In the genomic region with DNA sequence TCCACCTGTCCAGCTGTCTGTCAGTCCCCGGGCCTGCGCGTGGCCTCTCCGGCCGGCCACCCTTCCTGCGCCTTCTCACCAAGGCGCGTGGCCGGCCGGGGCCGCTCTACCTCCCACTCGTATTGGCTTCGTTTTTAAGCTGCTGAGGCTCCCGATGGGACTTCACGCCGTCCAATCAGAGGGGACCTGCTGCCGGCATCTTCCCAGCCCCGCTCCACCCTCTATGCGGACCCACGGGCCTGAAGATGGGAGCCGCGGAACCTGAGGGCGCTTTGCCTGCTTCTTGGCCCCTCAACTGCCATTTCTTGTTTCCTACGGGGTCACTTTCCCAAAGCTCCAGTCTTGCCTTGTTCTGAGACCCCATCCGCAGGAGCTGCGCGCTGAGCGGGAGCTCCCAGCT, we compare ENCODE assay signal across 10 mouse cellular contexts. TPM values are rescaled to one million over a fixed set of nuclear protein-coding genes. Genes with fewer than 3 reads are reported as not detected.
DNase-seq lines count a peak whose midpoint lies in the region; ATAC-seq lines count a peak whose summit lies in the region.
"Had no signal": no experiment of that assay in that cellular context is flagged by ENCODE, and none has a peak within 500 bp of the region (broad histone marks: within the 10 kb centered on the region; RNA-seq: fewer than 3 reads in every experiment).

A gene (minus strand): TSS at position 108 of the 400 bp plus-strand sequence.

- H3K9ac ChIP-seq in heart, embryonic 14.5 days (ENCODE audit: low read length): no peak within 1 kb of the TSS
- no peak within 1 kb of the TSS for H3K9ac ChIP-seq in forebrain, embryonic 15.5 days (replicated peaks)

- no peak within 1 kb of the TSS for H3K27ac ChIP-seq in heart, embryonic 14.5 days (replicated peaks in 1 of 2; ENCODE audit: control insufficient read depth in 1 of 2, insufficient read depth in 1 of 2, low read depth in 2 of 2, low read length in 2 of 2)
- no peak within 1 kb of the TSS for H3K27ac ChIP-seq in forebrain, embryonic 15.5 days (replicated peaks)
- H3K27ac ChIP-seq in midbrain, embryonic 10.5 days (replicated peaks): no peak within 1 kb of the TSS
- H3K27ac ChIP-seq: heart, adult 2 months had no signal

- DNase-seq in heart, postnatal 4 days: no peak
- peak; percentile 37 for DNase-seq in ES-CJ7 (ENCODE audit: low read depth, low spot score)
- peak; percentile 35 for DNase-seq in midbrain, embryonic 10.5 days (ENCODE audit: low spot score)
- no peak for DNase-seq in retina, postnatal 1 day
- no peak for DNase-seq in cerebellum, postnatal 10 days
- no peak for DNase-seq in cerebellum, adult 11-12 months
- DNase-seq: heart, adult 2 months had no signal

- no peaks in the 10 kb centered on the region for H3K9me3 ChIP-seq in heart, embryonic 14.5 days (ENCODE audit: control insufficient read depth, low read length)
- no peaks in the 10 kb centered on the region for H3K9me3 ChIP-seq in forebrain, embryonic 15.5 days
- H3K9me3 ChIP-seq in midbrain, embryonic 10.5 days (replicated peaks): no peaks in the 10 kb centered on the region

- ATAC-seq in heart, embryonic 14.5 days (ENCODE audit: insufficient number of reproducible peaks, insufficient read depth, low FRiP score, low read depth): no peak
- ATAC-seq in forebrain, embryonic 15.5 days (replicated peaks): no peak

- H3K4me3 ChIP-seq in heart, embryonic 14.5 days (ENCODE audit: control insufficient read depth in 1 of 2, insufficient read depth in 1 of 2, low read depth in 1 of 2, low read length in 2 of 2): peak within 1 kb of the TSS in 1 of 2 experiments; percentile 20; a peak in 2 of 4 replicates
- H3K4me3 ChIP-seq in forebrain, embryonic 15.5 days: peak within 1 kb of the TSS; percentile 37
- peak within 1 kb of the TSS; percentile 47 for H3K4me3 ChIP-seq in midbrain, embryonic 10.5 days
- H3K4me3 ChIP-seq: heart, adult 2 months had no signal

- H3K4me2 ChIP-seq in heart, embryonic 14.5 days (ENCODE audit: low read length): peak within 1 kb of the TSS; percentile 37
- H3K4me2 ChIP-seq in forebrain, embryonic 15.5 days (replicated peaks): peak within 1 kb of the TSS; percentile 51

- H3K36me3 ChIP-seq in heart, embryonic 14.5 days (ENCODE audit: control insufficient read depth, insufficient read depth, low read length): no peaks in the 10 kb centered on the region
- H3K36me3 ChIP-seq in forebrain, embryonic 15.5 days: no peaks in the 10 kb centered on the region
- no peaks in the 10 kb centered on the region for H3K36me3 ChIP-seq in midbrain, embryonic 10.5 days

- no peaks in the 10 kb centered on the region for H3K4me1 ChIP-seq in heart, embryonic 14.5 days (ENCODE audit: control insufficient read depth in 2 of 2, insufficient read depth in 2 of 2, low read length in 2 of 2)
- H3K4me1 ChIP-seq in forebrain, embryonic 15.5 days: peaks cover 12% of the 10 kb centered on the region
- peaks cover 15% of the 10 kb centered on the region for H3K4me1 ChIP-seq in midbrain, embryonic 10.5 days

- peaks cover 95% of the 10 kb centered on the region for H3K27me3 ChIP-seq in heart, embryonic 14.5 days (ENCODE audit: control insufficient read depth, insufficient read depth, low read length)
- H3K27me3 ChIP-seq in forebrain, embryonic 15.5 days: peaks cover 88% of the 10 kb centered on the region
- peaks cover 97% of the 10 kb centered on the region for H3K27me3 ChIP-seq in midbrain, embryonic 10.5 days (ENCODE audit: low read depth, poor library complexity, severe bottlenecking)

- WGBS in heart, embryonic 14.5 days: 6% methylated on average over 25 of the region's 28 CpGs
- under 1% methylated on average over 28 of the region's 28 CpGs for WGBS in forebrain, embryonic 15.5 days
- 1% methylated on average over 28 of the region's 28 CpGs for WGBS in midbrain, embryonic 10.5 days

RNA-seq across cellular contexts. Expression of the gene that starts here (rescaled TPM):
- polyA plus RNA-seq in heart, embryonic 14.5 days (2014; fragmentation: Nextera tagmentation; extraction: Ambion mirVana): not detected in 2 replicates
- not detected for total RNA-seq in heart, postnatal 4 days (2021)
- 0.51 and 1.1 TPM in 2 replicates for polyA plus RNA-seq in forebrain, embryonic 15.5 days (2015; fragmentation: Nextera tagmentation; extraction: Ambion mirVana)
- 10.8 and 12.0 TPM in 2 replicates for polyA plus RNA-seq in midbrain, embryonic 10.5 days (2016; fragmentation: Nextera tagmentation; extraction: Ambion mirVana)
- total RNA-seq: heart, adult 2 months had no signal
- polyA plus RNA-seq: cortical plate, adult 2 months; heart, adult 2 months had no signal

Comparison
In these comparisons a context has a peak if more than half of its experiments do, and no peak if none do; other contexts are left out.
1. DNase-seq: peak in ES-CJ7 (single experiment) and midbrain, embryonic 10.5 days (single experiment); none in heart, postnatal 4 days (single experiment), retina, postnatal 1 day (single experiment), cerebellum, postnatal 10 days (0 of 2) and cerebellum, adult 11-12 months (single experiment).